Mouse (Mus musculus) embryonic facial prominence, embryonic 13.5 days (tissue): ENCODE measurements around the gene 2010111I01Rik. TPM values are rescaled to one million over a fixed set of nuclear protein-coding genes. Genes with fewer than 3 reads are reported as not detected.
A peak's percentile ranks its signal among the peaks of the same experiment; 100 is the strongest.
"Not testable (repeated sequence)": the region's sequence is repeated elsewhere in the genome, so short reads cannot be mapped to it uniquely, and the experiment has no call there.

Experiments
- ATAC-seq: fragments of 200-750 bp; cut with Nextera tagmentation; 2 replicates; pipeline ENCODE4 v1.8.0; 2017; ENCODE audit warnings: low read depth; ENCODE audit not compliant: insufficient number of reproducible peaks, insufficient read depth, low FRiP score, low TSS enrichment
- H3K27ac ChIP-seq: fragments of 300-500 bp; sonication (generic); 2 replicates; pipeline ENCODE4 v1.5.1; 2015; ENCODE audit warnings: moderate library complexity, mild to moderate bottlenecking, inconsistent platforms
- H3K27me3 ChIP-seq: fragments of 300-500 bp; sonication (generic); 2 replicates; pipeline ENCODE4 v1.6.1; 2015; ENCODE audit warnings: mild to moderate bottlenecking, inconsistent platforms
- H3K36me3 ChIP-seq: fragments of 300-500 bp; sonication (generic); 2 replicates; pipeline ENCODE4 v1.6.1; 2015; ENCODE audit warnings: mild to moderate bottlenecking, inconsistent platforms
- H3K4me1 ChIP-seq: fragments of 300-500 bp; sonication (generic); 2 replicates; pipeline ENCODE4 v1.6.1; 2015; ENCODE audit warnings: inconsistent platforms
- H3K4me2 ChIP-seq: fragments of 300-500 bp; sonication (generic); 2 replicates; pipeline ENCODE4 v1.6.1; 2015; ENCODE audit warnings: moderate library complexity, mild to moderate bottlenecking, inconsistent platforms
- H3K4me3 ChIP-seq: fragments of 300-500 bp; sonication (generic); 2 replicates; pipeline ENCODE4 v1.5.1; 2015; ENCODE audit warnings: mild to moderate bottlenecking, inconsistent platforms
- H3K9ac ChIP-seq: fragments of 300-500 bp; sonication (generic); 2 replicates; pipeline ENCODE4 v1.6.1; 2015; ENCODE audit warnings: mild to moderate bottlenecking, inconsistent platforms
- H3K9me3 ChIP-seq: fragments of 300-500 bp; sonication (generic); 2 replicates; pipeline ENCODE4 v1.6.1; 2016; ENCODE audit warnings: inconsistent platforms
- WGBS: fragments of 180-500 bp; shearing (Covaris S2); methylation state at CpG from one replicate; pipeline ENCODE4 v1.1.7; 2015; ENCODE audit warnings: mixed read lengths; 5-methylcytosine and 5-hydroxymethylcytosine counted together
- polyA plus RNA-seq: library from polyadenylated mRNA; unstranded; fragments of >200 nt; fragmentation: Nextera tagmentation; extraction: Ambion mirVana; gene quantifications from 2 replicates; pipeline ENCODE4 v1.2.1, GENCODE M21; 2015

2010111I01Rik gene
- polyA plus RNA-seq, 1 experiment from 2014 or later: 254 TPM

DNA sequence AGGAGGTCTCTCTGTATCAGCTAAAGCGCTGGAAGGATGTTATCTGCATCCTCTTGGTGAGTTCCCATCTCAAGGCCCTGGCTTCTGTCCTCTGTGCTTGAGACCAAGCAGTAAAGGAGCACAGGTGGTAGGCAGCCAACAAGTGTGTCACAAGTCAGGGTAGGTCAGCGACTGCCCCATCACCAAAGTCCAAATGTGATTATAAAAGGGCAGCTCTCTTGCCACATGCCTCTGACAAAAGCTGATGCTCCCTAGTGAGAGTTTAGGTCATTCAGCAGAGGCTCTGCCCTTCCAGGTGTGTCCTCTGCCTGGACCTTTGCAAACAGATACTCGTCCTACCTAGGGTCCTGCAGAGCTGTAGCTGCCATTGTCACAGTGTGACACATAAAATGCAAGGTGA is 263.1 kb downstream of the 2010111I01Rik start:
- 83% methylated on average over 3 of the region's 3 CpGs for WGBS
- ATAC-seq: no peak
- Histone ChIP-seq H3K9me3 (no peaks in the 10 kb centered on the region), H3K4me1 (peaks cover 31% of the 10 kb centered on the region), H3K9ac (no peak overlapping the region), H3K4me2 (no peak overlapping the region), H3K36me3 (0 out of 2 replicates have a peak, but pooled peaks cover 8% of the 10 kb centered on the region), H3K27me3 (no peaks in the 10 kb centered on the region), H3K4me3 (no peak overlapping the region), H3K27ac (no peak overlapping the region)

DNA sequence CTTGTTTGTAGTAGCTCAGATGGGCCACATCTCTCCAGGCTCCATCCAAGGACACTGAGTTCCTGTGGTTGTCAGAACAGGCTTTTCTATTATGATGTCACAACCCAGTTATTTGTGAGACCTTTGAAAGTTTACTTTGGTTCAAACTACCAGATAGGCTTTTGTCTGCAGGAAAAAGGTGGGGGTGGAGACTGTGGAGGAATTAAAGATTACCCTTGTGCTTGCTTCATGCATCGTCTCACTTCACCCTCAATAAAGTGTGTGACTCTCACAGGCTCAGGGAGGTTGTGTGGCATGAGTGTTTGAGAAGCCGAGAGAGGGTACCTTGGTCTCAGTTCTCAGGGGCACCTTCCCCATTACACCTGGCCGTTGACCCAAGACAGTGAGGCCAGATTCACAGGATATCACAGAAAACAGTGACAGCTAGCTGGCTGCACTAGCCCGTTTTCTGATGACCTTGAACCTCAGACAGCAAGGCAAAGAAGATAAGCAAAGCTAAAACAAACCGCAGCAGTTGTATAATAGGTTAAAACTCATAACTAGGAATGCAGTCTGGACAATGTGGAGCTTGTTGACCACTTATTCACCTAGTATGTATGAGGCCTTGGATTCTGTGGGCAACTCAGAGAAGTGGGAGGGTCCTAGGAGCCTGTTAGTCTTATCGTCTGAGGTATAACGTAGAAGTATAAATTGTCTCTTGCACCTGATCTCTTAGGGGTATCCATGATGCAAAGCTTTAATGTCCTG is 266.4 kb downstream of the 2010111I01Rik start:
- peaks cover 41% of the 10 kb centered on the region for H3K4me1 ChIP-seq
- ATAC-seq: no peak; the same call in 1 of the 2 replicates
- no peak overlapping the region for H3K4me3 ChIP-seq
- no peak overlapping the region for H3K4me2 ChIP-seq
- H3K9ac ChIP-seq: no peak overlapping the region
- H3K36me3 ChIP-seq: 0 out of 2 replicates have a peak, but pooled peaks cover 8% of the 10 kb centered on the region
- peak overlapping the region; percentile 62 for H3K27ac ChIP-seq
- H3K27me3 ChIP-seq: no peaks in the 10 kb centered on the region
- H3K9me3 ChIP-seq: no peaks in the 10 kb centered on the region
- WGBS: 66% methylated on average over 7 of the region's 7 CpGs

DNA sequence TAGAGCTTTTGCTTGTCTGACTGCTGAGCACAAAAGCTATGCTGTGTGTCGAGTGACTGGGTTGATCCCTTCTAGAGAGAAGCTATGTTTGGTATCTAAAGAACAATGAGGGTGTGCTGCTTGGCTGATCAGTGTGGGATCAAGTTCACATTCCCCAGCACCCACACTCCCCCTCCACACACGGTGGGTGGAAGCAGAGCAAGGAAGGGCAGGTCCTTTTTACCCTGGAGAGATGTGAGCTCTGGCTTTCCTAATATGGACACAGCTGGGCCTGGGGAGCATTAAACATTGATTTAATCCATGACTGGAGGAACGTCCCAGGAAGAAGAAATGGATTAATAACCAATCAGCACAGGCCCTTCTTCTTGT is 267.0 kb downstream of the 2010111I01Rik start:
- Histone ChIP-seq H3K27ac (peak overlapping the region; percentile 62), H3K4me2 (no peak overlapping the region), H3K4me1 (peaks cover 40% of the 10 kb centered on the region), H3K27me3 (no peaks in the 10 kb centered on the region), H3K4me3 (no peak overlapping the region), H3K36me3 (0 out of 2 replicates have a peak, but pooled peaks cover 8% of the 10 kb centered on the region), H3K9ac (no peak overlapping the region), H3K9me3 (no peaks in the 10 kb centered on the region)
- 5% methylated on average over 3 of the region's 3 CpGs for WGBS
- peak; percentile 56; the same call in 1 of the 2 replicates for ATAC-seq

DNA sequence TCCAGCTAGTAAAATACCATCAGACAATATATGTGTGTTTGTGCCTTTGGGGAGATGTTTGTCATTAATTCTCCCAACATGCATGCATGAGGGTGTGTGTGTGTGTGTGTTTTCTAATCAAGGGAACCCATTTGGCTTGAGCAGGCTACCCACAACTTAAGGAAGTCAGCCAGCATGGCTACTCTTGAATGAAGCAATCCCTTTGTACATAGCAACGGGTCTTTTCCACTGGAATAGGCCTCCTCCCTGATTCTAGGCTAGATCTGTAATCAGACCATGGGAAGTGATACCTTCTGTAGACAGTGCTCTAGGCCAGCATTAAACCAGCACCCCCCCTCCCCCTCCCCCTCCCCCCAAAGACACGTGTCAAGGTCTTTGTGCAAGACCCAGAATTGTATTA is 267.9 kb downstream of the 2010111I01Rik start:
- Histone ChIP-seq H3K4me2 (no peak overlapping the region), H3K9ac (no peak overlapping the region), H3K36me3 (0 out of 2 replicates have a peak, but pooled peaks cover 8% of the 10 kb centered on the region), H3K27ac (peak overlapping the region; percentile 62), H3K9me3 (no peaks in the 10 kb centered on the region), H3K4me3 (no peak overlapping the region), H3K4me1 (peaks cover 40% of the 10 kb centered on the region), H3K27me3 (no peaks in the 10 kb centered on the region)
- WGBS: 51% methylated on average over 2 of the region's 2 CpGs
- ATAC-seq: no peak

DNA sequence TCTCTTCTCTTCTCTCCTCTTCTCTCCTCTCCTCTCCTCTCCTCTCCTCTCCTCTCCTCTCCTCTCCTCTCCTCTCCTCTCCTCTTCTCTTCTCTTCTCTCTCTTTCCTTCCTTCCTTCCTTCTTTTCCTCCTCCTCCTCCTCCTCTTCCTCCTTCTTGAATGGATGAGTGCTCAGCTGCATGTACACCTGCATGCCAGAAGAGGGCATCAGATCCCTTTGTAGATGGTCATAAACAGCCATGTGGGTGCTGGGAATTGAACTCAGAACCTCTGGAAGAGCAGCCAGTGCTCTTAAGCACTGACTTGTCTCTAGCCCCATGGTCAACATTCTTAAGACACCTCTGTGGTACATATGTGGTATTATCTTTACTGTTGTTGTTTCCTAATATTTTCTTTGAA is 269.8 kb downstream of the 2010111I01Rik start:
- not testable (repeated sequence) for H3K36me3 ChIP-seq, H3K27me3 ChIP-seq, H3K9ac ChIP-seq, H3K9me3 ChIP-seq, ATAC-seq, H3K27ac ChIP-seq, H3K4me2 ChIP-seq, H3K4me3 ChIP-seq
- peaks cover 56% of the 10 kb centered on the region for H3K4me1 ChIP-seq

DNA sequence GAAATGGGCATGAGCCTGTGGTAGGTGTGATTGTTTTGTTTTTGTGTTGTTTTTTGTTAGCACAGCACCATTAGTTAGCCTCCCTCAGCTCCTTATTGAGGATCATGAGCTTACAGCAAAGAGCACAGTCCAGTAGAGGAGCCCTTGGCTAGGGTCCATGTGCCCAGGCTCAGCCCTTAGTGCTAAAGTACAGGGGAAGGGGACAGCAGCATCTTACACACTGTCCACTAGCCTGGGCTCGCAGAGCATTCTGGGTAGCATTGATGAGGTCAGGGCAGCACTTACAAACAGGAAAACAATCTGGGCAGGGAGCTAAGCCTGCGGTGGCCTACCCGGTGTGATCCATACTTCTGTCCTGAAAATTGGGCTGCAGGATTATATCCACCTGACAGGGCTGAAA is 270.9 kb downstream of the 2010111I01Rik start:
- H3K9me3 ChIP-seq: no peaks in the 10 kb centered on the region
- no peaks in the 10 kb centered on the region for H3K36me3 ChIP-seq
- H3K9ac ChIP-seq: no peak overlapping the region
- WGBS: 78% methylated on average over 3 of the region's 3 CpGs
- no peak overlapping the region for H3K4me2 ChIP-seq
- no peak overlapping the region for H3K4me3 ChIP-seq
- no peak for ATAC-seq
- H3K4me1 ChIP-seq: peaks cover 56% of the 10 kb centered on the region
- no peaks in the 10 kb centered on the region for H3K27me3 ChIP-seq
- peak overlapping the region; percentile 69; the same call in 1 of the 2 replicates for H3K27ac ChIP-seq

DNA sequence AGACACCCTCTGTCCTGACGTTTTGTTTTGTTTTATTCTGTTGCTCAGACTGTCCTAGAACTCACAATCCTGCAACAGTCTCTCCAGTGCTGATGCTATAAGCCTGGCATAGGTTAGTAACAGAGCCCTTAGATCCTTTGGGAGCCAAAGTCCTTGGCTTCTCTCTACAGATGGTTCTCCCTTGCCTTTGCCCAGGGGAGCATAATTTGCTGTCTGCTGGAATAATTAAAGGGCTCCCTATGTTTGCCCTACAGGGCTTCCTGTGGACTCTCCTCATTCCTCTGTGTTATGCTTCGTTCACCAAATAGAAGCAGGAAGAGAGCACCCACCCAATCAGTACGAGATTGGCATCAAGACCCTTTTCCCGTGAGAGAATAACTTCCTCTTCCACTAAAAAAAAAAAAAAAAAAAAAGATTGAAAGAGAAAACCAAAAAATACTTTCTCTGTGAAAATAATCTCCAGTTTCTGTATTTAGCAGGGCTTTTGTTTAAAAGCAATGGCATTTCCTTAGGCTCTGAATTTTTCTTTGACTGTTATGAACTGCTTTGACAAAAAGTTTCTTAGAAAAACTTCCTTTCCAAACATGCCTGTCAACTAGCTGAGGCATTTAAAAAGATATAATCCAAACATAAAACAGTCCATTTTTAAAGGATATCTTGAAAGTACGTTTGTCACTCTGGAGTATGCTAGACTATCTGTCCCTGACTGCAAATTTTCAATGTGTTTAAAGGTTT is 271.6 kb downstream of the 2010111I01Rik start:
- H3K27me3 ChIP-seq: no peaks in the 10 kb centered on the region
- WGBS: 20% methylated on average over 5 of the region's 5 CpGs
- H3K36me3 ChIP-seq: no peaks in the 10 kb centered on the region
- H3K9ac ChIP-seq: no peak overlapping the region
- H3K4me1 ChIP-seq: peaks cover 48% of the 10 kb centered on the region
- H3K27ac ChIP-seq: peak overlapping the region; percentile 69
- no peaks in the 10 kb centered on the region for H3K9me3 ChIP-seq
- no peak for ATAC-seq
- no peak overlapping the region for H3K4me2 ChIP-seq
- no peak overlapping the region for H3K4me3 ChIP-seq

DNA sequence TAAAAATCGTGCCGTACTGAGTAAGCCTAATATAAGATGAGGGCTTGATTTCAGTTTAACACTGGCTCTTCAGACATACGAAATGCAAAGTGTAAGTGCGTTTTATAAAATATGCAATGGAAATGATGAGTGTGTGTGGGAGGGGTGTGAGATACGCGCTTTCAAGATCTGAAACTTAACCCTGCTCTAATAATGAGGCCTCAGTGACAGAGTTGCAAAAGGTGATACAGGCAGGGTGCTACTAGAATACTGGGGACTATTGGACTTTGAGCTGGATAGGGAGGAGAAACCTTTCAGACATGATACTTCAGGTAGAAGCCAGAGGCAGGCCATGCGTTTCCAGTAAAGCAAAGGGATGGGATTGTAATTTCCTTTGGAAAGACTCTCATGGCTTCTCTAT is 273.4 kb downstream of the 2010111I01Rik start:
- no peak overlapping the region for H3K9ac ChIP-seq
- H3K27ac ChIP-seq: peak overlapping the region; percentile 95; the same call in 1 of the 2 replicates

DNA sequence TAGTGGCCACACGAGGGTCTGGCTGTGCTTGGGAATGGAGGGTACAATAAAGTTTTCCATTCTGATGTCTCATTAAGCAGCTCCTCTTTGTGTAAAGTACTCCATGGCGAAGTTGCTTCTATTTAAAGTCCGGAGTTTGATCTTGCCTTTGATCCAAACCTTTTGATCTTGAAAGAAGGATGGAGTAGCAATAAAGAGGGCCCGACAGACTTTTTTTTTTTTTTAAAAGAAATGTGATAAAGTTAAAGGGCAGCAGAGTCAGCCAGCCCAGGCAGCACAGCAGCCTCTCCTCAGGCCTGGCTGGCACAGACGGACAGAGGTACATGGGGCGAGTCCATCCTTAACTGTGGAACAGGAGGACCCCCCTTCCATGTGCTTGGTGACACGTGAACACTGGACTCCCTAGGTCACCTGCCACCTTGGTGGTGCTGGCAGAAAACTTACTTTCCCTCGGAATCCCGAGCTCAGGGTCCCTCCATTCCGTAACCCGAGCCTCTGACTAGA is 274.7 kb downstream of the 2010111I01Rik start:
- ATAC-seq: peak; percentile 53; the same call in 1 of the 2 replicates
- Histone ChIP-seq H3K9ac (peak overlapping the region; percentile 84), H3K4me3 (peak overlapping the region; percentile 62), H3K27me3 (no peaks in the 10 kb centered on the region), H3K27ac (peak overlapping the region; percentile 95), H3K4me1 (peaks cover 57% of the 10 kb centered on the region), H3K36me3 (no peaks in the 10 kb centered on the region), H3K4me2 (peak overlapping the region; percentile 82), H3K9me3 (no peaks in the 10 kb centered on the region)
- 4% methylated on average over 11 of the region's 11 CpGs for WGBS

More for the DNA sequence above, 273.4 kb downstream of the 2010111I01Rik start:
- WGBS: 82% methylated on average over 7 of the region's 7 CpGs
- peaks cover 52% of the 10 kb centered on the region for H3K4me1 ChIP-seq
- H3K4me2 ChIP-seq: no peak overlapping the region
- H3K9me3 ChIP-seq: no peaks in the 10 kb centered on the region
- ATAC-seq: no peak
- no peak overlapping the region for H3K4me3 ChIP-seq
- H3K36me3 ChIP-seq: no peaks in the 10 kb centered on the region
- H3K27me3 ChIP-seq: no peaks in the 10 kb centered on the region

DNA sequence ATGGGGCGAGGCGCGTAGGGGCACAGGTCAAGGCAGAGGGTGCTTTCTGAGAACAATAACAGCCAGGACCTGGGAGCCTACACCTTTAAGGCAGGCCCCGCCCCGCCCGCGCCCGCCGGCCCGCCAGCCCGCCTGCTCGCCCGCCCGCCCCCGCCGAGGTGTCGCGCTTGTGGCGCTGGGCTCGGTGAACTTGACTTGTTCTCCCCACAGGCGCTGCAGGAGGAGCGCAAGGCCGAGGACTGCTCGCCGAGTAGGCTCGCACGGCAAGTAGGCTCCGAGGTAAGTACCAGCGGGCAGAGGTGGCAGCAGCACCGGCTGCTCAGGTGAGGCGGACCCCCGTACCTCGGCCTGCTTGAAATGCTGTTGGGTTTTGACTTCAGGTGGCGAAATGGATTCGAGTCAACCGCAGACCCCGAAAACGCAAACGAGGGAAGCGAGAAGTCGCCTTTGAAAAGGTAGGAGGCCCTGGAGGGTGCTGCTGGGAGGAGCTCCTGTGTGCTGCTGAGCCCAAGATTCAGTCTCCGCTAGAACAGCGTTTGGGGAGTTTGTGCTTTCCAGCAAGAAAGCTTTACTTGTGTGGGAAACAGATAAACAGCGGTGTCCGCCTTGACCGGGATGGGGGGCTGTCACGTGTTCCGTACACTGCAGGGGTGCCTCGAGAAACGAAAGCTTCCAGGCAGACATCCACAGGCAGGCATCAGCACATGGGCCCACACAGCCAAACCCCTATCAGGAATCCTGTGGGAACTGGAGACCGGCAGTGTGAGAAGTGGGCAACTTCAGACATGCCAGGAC is 275.4 kb downstream of the 2010111I01Rik start:
- no peaks in the 10 kb centered on the region for H3K9me3 ChIP-seq
- H3K27me3 ChIP-seq: no peaks in the 10 kb centered on the region
- no peaks in the 10 kb centered on the region for H3K36me3 ChIP-seq
- peak overlapping the region; percentile 62 for H3K4me3 ChIP-seq
- peak; percentile 74 for ATAC-seq
- H3K9ac ChIP-seq: peak overlapping the region; percentile 84
- peak overlapping the region; percentile 82 for H3K4me2 ChIP-seq
- peak overlapping the region; percentile 95 for H3K27ac ChIP-seq
- peaks cover 60% of the 10 kb centered on the region for H3K4me1 ChIP-seq
- under 1% methylated on average over 50 of the region's 51 CpGs for WGBS

DNA sequence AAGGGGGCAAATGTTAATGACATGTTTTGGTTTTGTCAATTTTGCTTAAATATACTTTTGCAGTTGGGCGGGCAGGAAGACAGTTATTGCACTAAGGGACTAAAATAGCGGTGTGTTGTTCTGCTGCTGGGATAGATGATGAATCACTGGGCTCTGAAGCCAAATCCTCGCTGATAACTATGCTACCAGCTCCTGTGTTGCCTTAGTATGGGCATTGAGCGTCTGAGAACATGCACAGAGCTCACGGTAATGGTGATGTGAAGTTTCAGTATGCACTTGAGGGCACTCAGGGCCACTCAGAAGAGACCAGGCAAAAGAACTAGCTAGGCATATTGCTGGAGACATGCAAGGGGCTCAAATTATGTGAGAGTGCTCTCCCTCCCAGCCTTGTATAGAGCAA is 276.1 kb downstream of the 2010111I01Rik start:
- 0 out of 2 replicates have a peak, but pooled peaks cover 3% of the 10 kb centered on the region for H3K36me3 ChIP-seq
- H3K4me1 ChIP-seq: peaks cover 60% of the 10 kb centered on the region
- peak overlapping the region; percentile 84 for H3K9ac ChIP-seq
- peak overlapping the region; percentile 95 for H3K27ac ChIP-seq
- peak overlapping the region; percentile 82 for H3K4me2 ChIP-seq
- peak overlapping the region; percentile 62 for H3K4me3 ChIP-seq
- WGBS: 12% methylated on average over 5 of the region's 5 CpGs
- H3K9me3 ChIP-seq: no peaks in the 10 kb centered on the region
- H3K27me3 ChIP-seq: no peaks in the 10 kb centered on the region
- no peak for ATAC-seq
